Mouse (Mus musculus): ENCODE results near the gene Carns1. TPM values are rescaled to one million over a fixed set of nuclear protein-coding genes. Genes with fewer than 3 reads are reported as not detected.

Carns1 gene
- polyA plus RNA-seq, 1 experiment from 2014 or later: 3.2 TPM

GRCm38 (mm10) chr19:4181892-4182291 lies 6.6 kb upstream of the Carns1 start:
- Histone ChIP-seq H3K36me3 (no peaks in the 10 kb centered on the region), H3K4me1 (peaks cover 21% of the 10 kb centered on the region), H3K27ac (no peak overlapping the region), H3K4me3 (no peak overlapping the region), H3K9me3 (replicated peaks) (no peaks in the 10 kb centered on the region), H3K27me3 (ENCODE audit: low read depth, poor library complexity, severe bottlenecking) (no peaks in the 10 kb centered on the region)
- 54% methylated on average over 3 of the region's 3 CpGs for WGBS
- DNase-seq (ENCODE audit: low spot score): no peak

GRCm38 (mm10) chr19:4180411-4180810 lies 5.1 kb upstream of the Carns1 start:
- Histone ChIP-seq H3K9me3 (replicated peaks) (no peaks in the 10 kb centered on the region), H3K4me1 (peaks cover 25% of the 10 kb centered on the region), H3K27me3 (ENCODE audit: low read depth, poor library complexity, severe bottlenecking) (peaks cover 9% of the 10 kb centered on the region), H3K27ac (no peak overlapping the region), H3K36me3 (no peaks in the 10 kb centered on the region), H3K4me3 (no peak overlapping the region)
- 89% methylated on average over 7 of the region's 7 CpGs for WGBS
- no peak for DNase-seq (ENCODE audit: low spot score)

GRCm38 (mm10) chr19:4172925-4173324 lies 2.4 kb downstream of the Carns1 start:
- peaks cover 15% of the 10 kb centered on the region for H3K27me3 ChIP-seq (ENCODE audit: low read depth, poor library complexity, severe bottlenecking)
- DNase-seq (ENCODE audit: low spot score): no peak
- peaks cover 40% of the 10 kb centered on the region for H3K4me1 ChIP-seq
- H3K27ac ChIP-seq: no peak overlapping the region
- no peaks in the 10 kb centered on the region for H3K9me3 ChIP-seq (replicated peaks)
- H3K36me3 ChIP-seq: no peaks in the 10 kb centered on the region
- no peak overlapping the region for H3K4me3 ChIP-seq
- WGBS: 55% methylated on average over 11 of the region's 11 CpGs

- H3K36me3 ChIP-seq: no peaks in the 10 kb centered on the region
- no peak overlapping the region for H3K4me3 ChIP-seq
- DNase-seq (ENCODE audit: low spot score): no peak
- peak overlapping the region; percentile 14 for H3K27ac ChIP-seq
- no peaks in the 10 kb centered on the region for H3K9me3 ChIP-seq (replicated peaks)
- H3K4me1 ChIP-seq: peaks cover 40% of the 10 kb centered on the region
- peaks cover 15% of the 10 kb centered on the region for H3K27me3 ChIP-seq (ENCODE audit: low read depth, poor library complexity, severe bottlenecking)
- 63% methylated on average over 13 of the region's 13 CpGs for WGBS
These were observed 3.6 kb downstream of the Carns1 start for GRCm38 (mm10) chr19:4171393-4172290.

GRCm38 (mm10) chr19:4170723-4171392 lies 4.4 kb downstream of the Carns1 start:
- DNase-seq (ENCODE audit: low spot score): no peak
- peaks cover 40% of the 10 kb centered on the region for H3K4me1 ChIP-seq
- 88% methylated on average over 10 of the region's 10 CpGs for WGBS
- H3K27ac ChIP-seq: peak overlapping the region; percentile 14
- H3K4me3 ChIP-seq: no peak overlapping the region
- no peaks in the 10 kb centered on the region for H3K9me3 ChIP-seq (replicated peaks)
- H3K36me3 ChIP-seq: no peaks in the 10 kb centered on the region
- peaks cover 7% of the 10 kb centered on the region for H3K27me3 ChIP-seq (ENCODE audit: low read depth, poor library complexity, severe bottlenecking)

GRCm38 (mm10) chr19:4169810-4170209 lies 5.5 kb downstream of the Carns1 start:
- no peak for DNase-seq (ENCODE audit: low spot score)

GRCm38 (mm10) chr19:4169378-4169784 lies 5.9 kb downstream of the Carns1 start:
- DNase-seq (ENCODE audit: low spot score): peak; percentile 100
- under 1% methylated on average over 43 of the region's 43 CpGs for WGBS

More at GRCm38 (mm10) chr19:4169810-4170209, 5.5 kb downstream of the Carns1 start:
- peak overlapping the region; percentile 55 for H3K4me3 ChIP-seq
- H3K4me1 ChIP-seq: peaks cover 39% of the 10 kb centered on the region
- H3K27ac ChIP-seq: peak overlapping the region; percentile 89
- H3K9me3 ChIP-seq (replicated peaks): no peaks in the 10 kb centered on the region
- peaks cover 6% of the 10 kb centered on the region; the same call in 1 of the 2 replicates for H3K27me3 ChIP-seq (ENCODE audit: low read depth, poor library complexity, severe bottlenecking)
- 6% methylated on average over 27 of the region's 27 CpGs for WGBS
- no peaks in the 10 kb centered on the region for H3K36me3 ChIP-seq

GRCm38 (mm10) chr19:4166678-4167476 lies 8.4 kb downstream of the Carns1 start:
- Histone ChIP-seq H3K27ac (0 out of 2 replicates have a peak overlapping the region, but pooled peaks have one; percentile 4), H3K27me3 (ENCODE audit: low read depth, poor library complexity, severe bottlenecking) (peaks cover 6% of the 10 kb centered on the region; the same call in 1 of the 2 replicates), H3K4me3 (no peak overlapping the region), H3K4me1 (peaks cover 48% of the 10 kb centered on the region), H3K9me3 (replicated peaks) (no peaks in the 10 kb centered on the region), H3K36me3 (0 out of 2 replicates have a peak, but pooled peaks cover under 1% of the 10 kb centered on the region)
- DNase-seq (ENCODE audit: low spot score): no peak
- WGBS: 83% methylated on average over 9 of the region's 9 CpGs

More at GRCm38 (mm10) chr19:4169378-4169784, 5.9 kb downstream of the Carns1 start:
- H3K9me3 ChIP-seq (replicated peaks): no peaks in the 10 kb centered on the region
- H3K4me3 ChIP-seq: peak overlapping the region; percentile 55
- peaks cover 39% of the 10 kb centered on the region for H3K4me1 ChIP-seq
- H3K36me3 ChIP-seq: no peaks in the 10 kb centered on the region
- H3K27me3 ChIP-seq (ENCODE audit: low read depth, poor library complexity, severe bottlenecking): peaks cover 6% of the 10 kb centered on the region; the same call in 1 of the 2 replicates
- peak overlapping the region; percentile 89 for H3K27ac ChIP-seq

GRCm38 (mm10) chr19:4164721-4165120 lies 10.6 kb downstream of the Carns1 start:
- H3K27ac ChIP-seq: peak overlapping the region; percentile 56; the same call in 1 of the 2 replicates
- 81% methylated on average over 2 of the region's 2 CpGs for WGBS
- H3K9me3 ChIP-seq (replicated peaks): no peaks in the 10 kb centered on the region
- H3K4me3 ChIP-seq: no peak overlapping the region
- no peak for DNase-seq (ENCODE audit: low spot score)
- no peaks in the 10 kb centered on the region for H3K27me3 ChIP-seq (ENCODE audit: low read depth, poor library complexity, severe bottlenecking)
- peaks cover 27% of the 10 kb centered on the region for H3K4me1 ChIP-seq
- H3K36me3 ChIP-seq: peaks cover 19% of the 10 kb centered on the region

- Histone ChIP-seq H3K4me1 (peaks cover 24% of the 10 kb centered on the region), H3K27me3 (ENCODE audit: low read depth, poor library complexity, severe bottlenecking) (no peaks in the 10 kb centered on the region), H3K27ac (peak overlapping the region; percentile 88; the same call in 1 of the 2 replicates), H3K36me3 (peaks cover 26% of the 10 kb centered on the region), H3K9me3 (replicated peaks) (no peaks in the 10 kb centered on the region), H3K4me3 (no peak overlapping the region; the same call in 1 of the 2 replicates)
- no peak for DNase-seq (ENCODE audit: low spot score)
- WGBS: 76% methylated on average over 3 of the region's 3 CpGs
These were observed 11.2 kb downstream of the Carns1 start for GRCm38 (mm10) chr19:4164100-4164499.

GRCm38 (mm10) chr19:4163543-4163887 lies 11.8 kb downstream of the Carns1 start:
- Histone ChIP-seq H3K27me3 (ENCODE audit: low read depth, poor library complexity, severe bottlenecking) (no peaks in the 10 kb centered on the region), H3K4me3 (peak overlapping the region; percentile 88), H3K9me3 (replicated peaks) (no peaks in the 10 kb centered on the region), H3K27ac (peak overlapping the region; percentile 88), H3K4me1 (peaks cover 24% of the 10 kb centered on the region), H3K36me3 (peaks cover 31% of the 10 kb centered on the region)
- 40% methylated on average over 4 of the region's 4 CpGs for WGBS
- no peak for DNase-seq (ENCODE audit: low spot score)
